Mouse (Mus musculus): ENCODE measurements around the gene Plvap.

- TF ChIP-seq EP300 (IDR thresholded peaks at IDR 0.05; ENCODE audit: low read depth) (no peak), CTCF (IDR thresholded peaks at IDR 0.05; ENCODE audit: low read depth) (no peak)
Measured at GRCm38 (mm10) chr8:71461152-71461840, 50.3 kb downstream of the Plvap start.

Measured in heart, postnatal 0 days (tissue).